Mouse (Mus musculus): Measurements from ENCODE around the gene Runx1. TPM values are rescaled to one million over a fixed set of nuclear protein-coding genes. Genes with fewer than 3 reads are reported as not detected.

Runx1 gene
- polyA plus RNA-seq, 1 experiment from 2014 or later, result 4.2 TPM

GRCm38 (mm10) chr16:92786883-92787321 lies 39.0 kb downstream of the Runx1 start:
- H3K4me2 ChIP-seq (ENCODE audit: low read depth, low read length), result no peak overlapping the region
- no peak for ATAC-seq (replicated peaks; ENCODE audit: insufficient number of reproducible peaks, low FRiP score, low TSS enrichment, low read depth)

GRCm38 (mm10) chr16:92786276-92786882 lies 39.6 kb downstream of the Runx1 start:
- 69% methylated on average over 6 of the region's 6 CpGs for WGBS

More at GRCm38 (mm10) chr16:92786883-92787321, 39.0 kb downstream of the Runx1 start:
- no peaks in the 10 kb centered on the region for H3K27me3 ChIP-seq (ENCODE audit: control insufficient read depth, insufficient read depth, low read length)
- H3K4me1 ChIP-seq (ENCODE audit: control insufficient read depth, insufficient read depth, low read length), result no peaks in the 10 kb centered on the region; the same call in 1 of the 2 replicates
- no peaks in the 10 kb centered on the region for H3K36me3 ChIP-seq (replicated peaks; ENCODE audit: control insufficient read depth, insufficient read depth, low read depth, low read length)
- 56% methylated on average over 5 of the region's 5 CpGs for WGBS
- no peak overlapping the region for H3K27ac ChIP-seq (replicated peaks; ENCODE audit: low read depth, low read length)
- no peak overlapping the region for H3K9ac ChIP-seq (replicated peaks; ENCODE audit: low read length)
- no peak overlapping the region for H3K4me3 ChIP-seq (ENCODE audit: low read depth, low read length)
- no peak for DNase-seq (ENCODE audit: low spot score)
- H3K9me3 ChIP-seq (replicated peaks; ENCODE audit: control insufficient read depth, low read length), result no peaks in the 10 kb centered on the region

GRCm38 (mm10) chr16:92783651-92784131 lies 42.3 kb downstream of the Runx1 start:
- DNase-seq (ENCODE audit: low spot score), result no peak

More at GRCm38 (mm10) chr16:92786276-92786882, 39.6 kb downstream of the Runx1 start:
- ATAC-seq (replicated peaks; ENCODE audit: insufficient number of reproducible peaks, low FRiP score, low TSS enrichment, low read depth) (no peak), DNase-seq (ENCODE audit: low spot score) (no peak)
- Histone ChIP-seq H3K9ac (replicated peaks; ENCODE audit: low read length) (no peak overlapping the region), H3K4me2 (ENCODE audit: low read depth, low read length) (no peak overlapping the region), H3K36me3 (replicated peaks; ENCODE audit: control insufficient read depth, insufficient read depth, low read depth, low read length) (no peaks in the 10 kb centered on the region), H3K27me3 (ENCODE audit: control insufficient read depth, insufficient read depth, low read length) (no peaks in the 10 kb centered on the region), H3K27ac (replicated peaks; ENCODE audit: low read depth, low read length) (no peak overlapping the region), H3K9me3 (replicated peaks; ENCODE audit: control insufficient read depth, low read length) (no peaks in the 10 kb centered on the region), H3K4me1 (ENCODE audit: control insufficient read depth, insufficient read depth, low read length) (no peaks in the 10 kb centered on the region; the same call in 1 of the 2 replicates), H3K4me3 (ENCODE audit: low read depth, low read length) (no peak overlapping the region)

GRCm38 (mm10) chr16:92782408-92782807 lies 43.5 kb downstream of the Runx1 start:
- Histone ChIP-seq H3K27ac (replicated peaks; ENCODE audit: low read depth, low read length) (no peak overlapping the region), H3K4me2 (ENCODE audit: low read depth, low read length) (no peak overlapping the region), H3K36me3 (replicated peaks; ENCODE audit: control insufficient read depth, insufficient read depth, low read depth, low read length) (no peaks in the 10 kb centered on the region), H3K27me3 (ENCODE audit: control insufficient read depth, insufficient read depth, low read length) (no peaks in the 10 kb centered on the region), H3K9ac (replicated peaks; ENCODE audit: low read length) (no peak overlapping the region), H3K9me3 (replicated peaks; ENCODE audit: control insufficient read depth, low read length) (no peaks in the 10 kb centered on the region), H3K4me1 (ENCODE audit: control insufficient read depth, insufficient read depth, low read length) (no peaks in the 10 kb centered on the region; the same call in 1 of the 2 replicates), H3K4me3 (ENCODE audit: low read depth, low read length) (no peak overlapping the region)
- WGBS, result 77% methylated on average over 6 of the region's 6 CpGs
- ATAC-seq (replicated peaks; ENCODE audit: insufficient number of reproducible peaks, low FRiP score, low TSS enrichment, low read depth) (no peak), DNase-seq (ENCODE audit: low spot score) (no peak)

More at GRCm38 (mm10) chr16:92783651-92784131, 42.3 kb downstream of the Runx1 start:
- 26% methylated on average over 7 of the region's 7 CpGs for WGBS
- no peak for ATAC-seq (replicated peaks; ENCODE audit: insufficient number of reproducible peaks, low FRiP score, low TSS enrichment, low read depth)
- Histone ChIP-seq H3K9ac (replicated peaks; ENCODE audit: low read length) (no peak overlapping the region), H3K27me3 (ENCODE audit: control insufficient read depth, insufficient read depth, low read length) (no peaks in the 10 kb centered on the region), H3K27ac (replicated peaks; ENCODE audit: low read depth, low read length) (no peak overlapping the region), H3K4me1 (ENCODE audit: control insufficient read depth, insufficient read depth, low read length) (no peaks in the 10 kb centered on the region; the same call in 1 of the 2 replicates), H3K9me3 (replicated peaks; ENCODE audit: control insufficient read depth, low read length) (no peaks in the 10 kb centered on the region), H3K4me2 (ENCODE audit: low read depth, low read length) (no peak overlapping the region), H3K36me3 (replicated peaks; ENCODE audit: control insufficient read depth, insufficient read depth, low read depth, low read length) (no peaks in the 10 kb centered on the region), H3K4me3 (ENCODE audit: low read depth, low read length) (no peak overlapping the region)

- DNase-seq (ENCODE audit: low spot score) (no peak), ATAC-seq (replicated peaks; ENCODE audit: insufficient number of reproducible peaks, low FRiP score, low TSS enrichment, low read depth) (no peak)
- no peak overlapping the region for H3K4me3 ChIP-seq (ENCODE audit: low read depth, low read length)
- H3K36me3 ChIP-seq (replicated peaks; ENCODE audit: control insufficient read depth, insufficient read depth, low read depth, low read length), result no peaks in the 10 kb centered on the region
- H3K27me3 ChIP-seq (ENCODE audit: control insufficient read depth, insufficient read depth, low read length), result no peaks in the 10 kb centered on the region
- H3K4me2 ChIP-seq (ENCODE audit: low read depth, low read length), result no peak overlapping the region
- no peaks in the 10 kb centered on the region for H3K4me1 ChIP-seq (ENCODE audit: control insufficient read depth, insufficient read depth, low read length)
- 87% methylated on average over 9 of the region's 9 CpGs for WGBS
- no peak overlapping the region for H3K9ac ChIP-seq (replicated peaks; ENCODE audit: low read length)
- no peak overlapping the region for H3K27ac ChIP-seq (replicated peaks; ENCODE audit: low read depth, low read length)
- no peaks in the 10 kb centered on the region for H3K9me3 ChIP-seq (replicated peaks; ENCODE audit: control insufficient read depth, low read length)
Observed at GRCm38 (mm10) chr16:92779896-92780435, 46.0 kb downstream of the Runx1 start.

GRCm38 (mm10) chr16:92779175-92779574 lies 46.8 kb downstream of the Runx1 start:
- Histone ChIP-seq H3K4me2 (ENCODE audit: low read depth, low read length) (no peak overlapping the region), H3K27me3 (ENCODE audit: control insufficient read depth, insufficient read depth, low read length) (no peaks in the 10 kb centered on the region), H3K27ac (replicated peaks; ENCODE audit: low read depth, low read length) (no peak overlapping the region), H3K9ac (replicated peaks; ENCODE audit: low read length) (no peak overlapping the region), H3K4me1 (ENCODE audit: control insufficient read depth, insufficient read depth, low read length) (no peaks in the 10 kb centered on the region), H3K9me3 (replicated peaks; ENCODE audit: control insufficient read depth, low read length) (no peaks in the 10 kb centered on the region), H3K36me3 (replicated peaks; ENCODE audit: control insufficient read depth, insufficient read depth, low read depth, low read length) (no peaks in the 10 kb centered on the region), H3K4me3 (ENCODE audit: low read depth, low read length) (no peak overlapping the region)
- DNase-seq (ENCODE audit: low spot score) (no peak), ATAC-seq (replicated peaks; ENCODE audit: insufficient number of reproducible peaks, low FRiP score, low TSS enrichment, low read depth) (no peak)
- WGBS, result 96% methylated on average over 2 of the region's 2 CpGs

GRCm38 (mm10) chr16:92778096-92778780 lies 47.7 kb downstream of the Runx1 start:
- DNase-seq (ENCODE audit: low spot score) (no peak), ATAC-seq (replicated peaks; ENCODE audit: insufficient number of reproducible peaks, low FRiP score, low TSS enrichment, low read depth) (no peak)
- Histone ChIP-seq H3K27ac (replicated peaks; ENCODE audit: low read depth, low read length) (no peak overlapping the region), H3K36me3 (replicated peaks; ENCODE audit: control insufficient read depth, insufficient read depth, low read depth, low read length) (no peaks in the 10 kb centered on the region), H3K4me3 (ENCODE audit: low read depth, low read length) (no peak overlapping the region), H3K9ac (replicated peaks; ENCODE audit: low read length) (no peak overlapping the region), H3K4me2 (ENCODE audit: low read depth, low read length) (no peak overlapping the region), H3K4me1 (ENCODE audit: control insufficient read depth, insufficient read depth, low read length) (no peaks in the 10 kb centered on the region), H3K27me3 (ENCODE audit: control insufficient read depth, insufficient read depth, low read length) (no peaks in the 10 kb centered on the region), H3K9me3 (replicated peaks; ENCODE audit: control insufficient read depth, low read length) (no peaks in the 10 kb centered on the region)
- WGBS, result 60% methylated on average over 9 of the region's 9 CpGs

- no peaks in the 10 kb centered on the region for H3K36me3 ChIP-seq (replicated peaks; ENCODE audit: control insufficient read depth, insufficient read depth, low read depth, low read length)
- no peak for DNase-seq (ENCODE audit: low spot score)
- 83% methylated on average over 4 of the region's 4 CpGs for WGBS
- no peak overlapping the region for H3K27ac ChIP-seq (replicated peaks; ENCODE audit: low read depth, low read length)
- H3K4me2 ChIP-seq (ENCODE audit: low read depth, low read length), result no peak overlapping the region
- no peaks in the 10 kb centered on the region for H3K4me1 ChIP-seq (ENCODE audit: control insufficient read depth, insufficient read depth, low read length)
- no peak overlapping the region for H3K9ac ChIP-seq (replicated peaks; ENCODE audit: low read length)
- H3K4me3 ChIP-seq (ENCODE audit: low read depth, low read length), result no peak overlapping the region
- no peak for ATAC-seq (replicated peaks; ENCODE audit: insufficient number of reproducible peaks, low FRiP score, low TSS enrichment, low read depth)
- no peaks in the 10 kb centered on the region for H3K27me3 ChIP-seq (ENCODE audit: control insufficient read depth, insufficient read depth, low read length)
- H3K9me3 ChIP-seq (replicated peaks; ENCODE audit: control insufficient read depth, low read length), result no peaks in the 10 kb centered on the region
Observed at GRCm38 (mm10) chr16:92767862-92768261, 58.1 kb downstream of the Runx1 start.
